Comparison of ENCODE assay signal across 17 mouse cellular contexts in genomic region chr17:25810890-25811289, GRCm38 (mm10). TPM values are rescaled to one million over a fixed set of nuclear protein-coding genes. Genes with fewer than 3 reads are reported as not detected.
DNase-seq lines count a peak whose midpoint lies in the region; ATAC-seq lines count a peak whose summit lies in the region.
"Had no signal": no experiment of that assay in that cellular context is flagged by ENCODE, and none has a peak within 500 bp of the region (broad histone marks: within the 10 kb centered on the region; RNA-seq: fewer than 3 reads in every experiment).

No protein-coding gene starts in this region.

- peaks cover 36% of the 10 kb centered on the region for H3K4me1 ChIP-seq in neural tube, embryonic 12.5 days
- H3K4me1 ChIP-seq in forebrain, embryonic 16.5 days (replicated peaks; ENCODE audit: control insufficient read depth, insufficient read depth, low read length): peaks cover 34% of the 10 kb centered on the region
- H3K4me1 ChIP-seq in midbrain, embryonic 12.5 days: peaks cover 39% of the 10 kb centered on the region

- no peaks in the 10 kb centered on the region for H3K9me3 ChIP-seq in neural tube, embryonic 12.5 days
- no peaks in the 10 kb centered on the region for H3K9me3 ChIP-seq in forebrain, embryonic 16.5 days (ENCODE audit: control insufficient read depth, low read length)
- no peaks in the 10 kb centered on the region for H3K9me3 ChIP-seq in midbrain, embryonic 12.5 days
- H3K9me3 ChIP-seq: heart, embryonic 13.5 days; liver, embryonic 13.5 days had no signal

- peaks cover 12% of the 10 kb centered on the region for H3K27me3 ChIP-seq in neural tube, embryonic 12.5 days (replicated peaks)
- H3K27me3 ChIP-seq in forebrain, embryonic 16.5 days (replicated peaks; ENCODE audit: control insufficient read depth, insufficient read depth, low read length): no peaks in the 10 kb centered on the region
- peaks cover 19% of the 10 kb centered on the region for H3K27me3 ChIP-seq in midbrain, embryonic 12.5 days

- peaks cover 3% of the 10 kb centered on the region; the same call in 1 of the 2 replicates for H3K36me3 ChIP-seq in neural tube, embryonic 12.5 days
- H3K36me3 ChIP-seq in forebrain, embryonic 16.5 days (ENCODE audit: control insufficient read depth, insufficient read depth): no peaks in the 10 kb centered on the region
- H3K36me3 ChIP-seq in midbrain, embryonic 12.5 days: no peaks in the 10 kb centered on the region
- H3K36me3 ChIP-seq: heart, embryonic 13.5 days; liver, embryonic 13.5 days had no signal

- no peak for ATAC-seq in neural tube, embryonic 12.5 days (ENCODE audit: low FRiP score, low read depth)
- ATAC-seq in forebrain, embryonic 16.5 days: no peak
- ATAC-seq in midbrain, embryonic 12.5 days (ENCODE audit: low FRiP score, low read depth): no peak

- no peak for DNase-seq in neural tube, embryonic 10.5 days (ENCODE audit: extremely low spot score, low spot score)
- no peak for DNase-seq in adrenal gland, adult 8-10 months
- DNase-seq in ovary, postnatal 14 days (ENCODE audit: low spot score): no peak
- no peak for DNase-seq in layer of hippocampus, adult 11-12 months (ENCODE audit: low spot score)
- DNase-seq: adrenal gland, postnatal 14 days; embryo, embryonic 11 days; kidney, adult 9 months; left cerebral cortex, postnatal 4 days; liver, embryonic 13.5 days; lung, postnatal 10 days; right cerebral cortex, postnatal 14 days; thymus, adult 2 months had no signal

- H3K4me3 ChIP-seq in neural tube, embryonic 12.5 days: no peak overlapping the region
- H3K4me3 ChIP-seq in forebrain, embryonic 16.5 days (replicated peaks; ENCODE audit: low read length): no peak overlapping the region
- peak overlapping the region; percentile 85; the same call in 1 of the 2 replicates for H3K4me3 ChIP-seq in midbrain, embryonic 12.5 days
- H3K4me3 ChIP-seq: heart, embryonic 13.5 days; liver, embryonic 13.5 days had no signal

- H3K4me2 ChIP-seq in neural tube, embryonic 12.5 days (replicated peaks): peak overlapping the region; percentile 86
- peak overlapping the region; percentile 98 for H3K4me2 ChIP-seq in forebrain, embryonic 16.5 days (ENCODE audit: low read length)
- H3K4me2 ChIP-seq in midbrain, embryonic 12.5 days (replicated peaks): peak overlapping the region; percentile 79
- H3K4me2 ChIP-seq: liver, embryonic 13.5 days had no signal

- no peak overlapping the region for H3K27ac ChIP-seq in neural tube, embryonic 12.5 days
- H3K27ac ChIP-seq in forebrain, embryonic 16.5 days (ENCODE audit: low read length): no peak overlapping the region
- no peak overlapping the region for H3K27ac ChIP-seq in midbrain, embryonic 12.5 days (replicated peaks)
- H3K27ac ChIP-seq: heart, embryonic 13.5 days; liver, embryonic 13.5 days had no signal

- no peak overlapping the region for H3K9ac ChIP-seq in neural tube, embryonic 12.5 days
- H3K9ac ChIP-seq in forebrain, embryonic 16.5 days (replicated peaks; ENCODE audit: low read depth, low read length): no peak overlapping the region
- peak overlapping the region; percentile 96; the same call in 1 of the 2 replicates for H3K9ac ChIP-seq in midbrain, embryonic 12.5 days (replicated peaks)
- H3K9ac ChIP-seq: heart, embryonic 13.5 days; liver, embryonic 13.5 days had no signal

- 78% methylated on average over 4 of the region's 4 CpGs for WGBS in neural tube, embryonic 12.5 days
- WGBS in forebrain, embryonic 16.5 days: 71% methylated on average over 4 of the region's 4 CpGs
- 75% methylated on average over 4 of the region's 4 CpGs for WGBS in midbrain, embryonic 12.5 days

RNA-seq across cellular contexts. Expression of gene Fbxl16, which starts 2.0 kb away (rescaled TPM):
- polyA plus RNA-seq in neural tube, embryonic 12.5 days (2016; fragmentation: Nextera tagmentation; extraction: Ambion mirVana): 25.8 and 27.0 TPM in 2 replicates
- 33.0 and 43.5 TPM in 2 replicates for polyA plus RNA-seq in forebrain, embryonic 16.5 days (2015; fragmentation: Nextera tagmentation; extraction: Ambion mirVana)
- 24.8 and 29.4 TPM in 2 replicates for polyA plus RNA-seq in midbrain, embryonic 12.5 days (2016; fragmentation: Nextera tagmentation; extraction: Ambion mirVana)
- 10 to 100 TPM; 37.9 to 62.9 (median 43.0) TPM for total RNA-seq in adrenal gland, adult 8-10 months (2022)
- total RNA-seq: MEL had no signal

RNA-seq across cellular contexts. Expression of gene Wdr24, which starts 12.5 kb away (rescaled TPM):
- 27.6 and 28.6 TPM in 2 replicates for polyA plus RNA-seq in neural tube, embryonic 12.5 days (2016; fragmentation: Nextera tagmentation; extraction: Ambion mirVana)
- 36.5 and 37.3 TPM in 2 replicates for polyA plus RNA-seq in forebrain, embryonic 16.5 days (2015; fragmentation: Nextera tagmentation; extraction: Ambion mirVana)
- 28.3 and 28.5 TPM in 2 replicates for polyA plus RNA-seq in midbrain, embryonic 12.5 days (2016; fragmentation: Nextera tagmentation; extraction: Ambion mirVana)
- 10 to 100 TPM; 21.9 to 28.0 (median 24.5) TPM for total RNA-seq in adrenal gland, adult 8-10 months (2022)

RNA-seq across cellular contexts. Expression of gene Metrn, which starts 14.0 kb away (rescaled TPM):
- polyA plus RNA-seq in neural tube, embryonic 12.5 days (2016; fragmentation: Nextera tagmentation; extraction: Ambion mirVana): 80.7 and 92.0 TPM in 2 replicates
- polyA plus RNA-seq in forebrain, embryonic 16.5 days (2015; fragmentation: Nextera tagmentation; extraction: Ambion mirVana): 26.8 and 34.0 TPM in 2 replicates
- polyA plus RNA-seq in midbrain, embryonic 12.5 days (2016; fragmentation: Nextera tagmentation; extraction: Ambion mirVana): 59.1 and 68.8 TPM in 2 replicates
- total RNA-seq in adrenal gland, adult 8-10 months (2022): 10 to 100 TPM; 31.4 to 45.8 (median 39.3) TPM

RNA-seq across cellular contexts. Expression of gene AC134908.4, which starts 15.4 kb away (rescaled TPM):
- polyA plus RNA-seq in neural tube, embryonic 12.5 days (2016; fragmentation: Nextera tagmentation; extraction: Ambion mirVana): 1.0 and 1.9 TPM in 2 replicates
- polyA plus RNA-seq in forebrain, embryonic 16.5 days (2015; fragmentation: Nextera tagmentation; extraction: Ambion mirVana): 0.60 and 0.71 TPM in 2 replicates
- polyA plus RNA-seq in midbrain, embryonic 12.5 days (2016; fragmentation: Nextera tagmentation; extraction: Ambion mirVana): not detected in 2 replicates
- total RNA-seq in adrenal gland, adult 8-10 months (2022): not detected
- total RNA-seq: adrenal gland, postnatal 14 days; left cerebral cortex, postnatal 4 days had no signal
- polyA plus RNA-seq: heart, embryonic 13.5 days had no signal

RNA-seq across cellular contexts. Expression of gene Jmjd8, which starts 17.8 kb away (rescaled TPM):
- polyA plus RNA-seq in neural tube, embryonic 12.5 days (2016; fragmentation: Nextera tagmentation; extraction: Ambion mirVana): 67.7 and 72.6 TPM in 2 replicates
- polyA plus RNA-seq in forebrain, embryonic 16.5 days (2015; fragmentation: Nextera tagmentation; extraction: Ambion mirVana): 68.2 and 73.9 TPM in 2 replicates
- 70.7 and 71.1 TPM in 2 replicates for polyA plus RNA-seq in midbrain, embryonic 12.5 days (2016; fragmentation: Nextera tagmentation; extraction: Ambion mirVana)
- 100 to 1,000 TPM; 104 to 137 (median 119) TPM for total RNA-seq in adrenal gland, adult 8-10 months (2022)
